Mouse (Mus musculus) forebrain, embryonic 11.5 days (tissue): ENCODE measurements around the gene Kcnq5. TPM values are rescaled to one million over a fixed set of nuclear protein-coding genes. Genes with fewer than 3 reads are reported as not detected.

Experiments
- ATAC-seq: fragments of 200-750 bp; cut with Nextera tagmentation; replicated peaks from 2 replicates; pipeline ENCODE4 v1.8.0; 2017; ENCODE audit warnings: moderate TSS enrichment; ENCODE audit not compliant: low FRiP score
- DNase-seq: peaks from one replicate; pipeline ENCODE4 v3.0.0-alpha.2; 2017; ENCODE audit warnings: low spot score
- H3K27ac ChIP-seq: fragments of 300-500 bp; sonication (generic); 2 replicates; pipeline ENCODE4 v1.5.1; 2014; ENCODE audit warnings: low read depth, low read length
- H3K27me3 ChIP-seq: fragments of 300-500 bp; sonication (generic); 2 replicates; pipeline ENCODE4 v1.6.1; 2014; ENCODE audit warnings: mild to moderate bottlenecking, low read length, mixed read lengths; ENCODE audit not compliant: control insufficient read depth, insufficient read depth
- H3K36me3 ChIP-seq: fragments of 300-500 bp; sonication (generic); 2 replicates; pipeline ENCODE4 v1.6.1; 2014; ENCODE audit warnings: mild to moderate bottlenecking, low read length, moderate library complexity, mixed read lengths; ENCODE audit not compliant: control insufficient read depth, insufficient read depth
- H3K4me1 ChIP-seq: fragments of 300-500 bp; sonication (generic); replicated peaks from 2 replicates; pipeline ENCODE4 v1.6.1; 2014; ENCODE audit warnings: low read length, mixed read lengths; ENCODE audit not compliant: control insufficient read depth, insufficient read depth
- H3K4me2 ChIP-seq: fragments of 300-500 bp; sonication (generic); 2 replicates; pipeline ENCODE4 v1.6.1; 2014; ENCODE audit warnings: low read depth, mild to moderate bottlenecking, low read length, moderate library complexity, mixed read lengths; ENCODE audit not compliant: severe bottlenecking
- H3K4me3 ChIP-seq: fragments of 300-500 bp; sonication (generic); 2 replicates; pipeline ENCODE4 v1.5.1; 2014; ENCODE audit warnings: low read depth, low read length
- H3K9ac ChIP-seq: fragments of 300-500 bp; sonication (generic); 2 replicates; pipeline ENCODE4 v1.6.1; 2014; ENCODE audit warnings: low read length
- H3K9me3 ChIP-seq: fragments of 300-500 bp; sonication (generic); 2 replicates; pipeline ENCODE4 v1.6.1; 2016; ENCODE audit warnings: low read length, mixed read lengths; ENCODE audit not compliant: control insufficient read depth
- WGBS: fragments of 180-500 bp; shearing (Covaris S2); extraction: QIAGEN DNeasy Blood & Tissue Kit; methylation state at CpG from one replicate; pipeline ENCODE4 v1.1.7; 2014; 5-methylcytosine and 5-hydroxymethylcytosine counted together
- polyA plus RNA-seq: library from polyadenylated mRNA; unstranded; fragments of >200 nt; fragmentation: Nextera tagmentation; extraction: Ambion mirVana; gene quantifications from 2 replicates; pipeline ENCODE4 v1.2.1, GENCODE M21; 2014

Gene Kcnq5
- polyA plus RNA-seq, 1 experiment from 2014 or later: 0.79 TPM

DNA sequence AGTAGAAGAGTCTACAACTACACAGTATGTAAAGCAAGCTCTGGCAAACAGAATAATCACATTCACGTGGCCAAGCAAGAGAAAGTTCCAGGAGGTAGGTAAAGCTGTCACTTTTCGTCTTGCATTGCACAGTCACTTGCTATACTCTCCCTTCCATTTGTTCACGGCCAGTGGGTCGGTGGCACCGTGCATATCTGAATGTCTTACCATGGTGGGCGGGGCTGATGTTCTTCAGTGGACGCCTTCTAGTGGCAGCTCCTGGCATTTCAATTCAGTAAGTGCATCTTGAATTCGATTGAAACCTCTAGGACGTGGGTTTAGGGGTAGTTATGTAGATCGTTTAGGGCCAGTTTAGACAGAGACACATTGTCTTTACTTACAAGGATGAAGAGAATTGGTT, 439.7 kb downstream of the Kcnq5 start:
- no peaks in the 10 kb centered on the region for H3K36me3 ChIP-seq
- H3K27me3 ChIP-seq: no peaks in the 10 kb centered on the region
- H3K4me3 ChIP-seq: no peak overlapping the region
- H3K4me1 ChIP-seq: no peaks in the 10 kb centered on the region
- peak; percentile 49 for DNase-seq
- 78% methylated on average over 10 of the region's 10 CpGs for WGBS
- H3K9me3 ChIP-seq: no peaks in the 10 kb centered on the region
- H3K27ac ChIP-seq: no peak overlapping the region
- H3K4me2 ChIP-seq: no peak overlapping the region
- no peak for ATAC-seq
- no peak overlapping the region for H3K9ac ChIP-seq

- H3K27me3 ChIP-seq: no peaks in the 10 kb centered on the region
- no peak for ATAC-seq
- H3K27ac ChIP-seq: no peak overlapping the region
- DNase-seq: no peak
- WGBS: 83% methylated on average over 8 of the region's 8 CpGs
- no peak overlapping the region for H3K4me2 ChIP-seq
- H3K4me1 ChIP-seq: no peaks in the 10 kb centered on the region
- no peak overlapping the region for H3K9ac ChIP-seq
- no peaks in the 10 kb centered on the region for H3K36me3 ChIP-seq
- H3K9me3 ChIP-seq: no peaks in the 10 kb centered on the region
- no peak overlapping the region for H3K4me3 ChIP-seq
Observed at GRCm38 (mm10) chr1:21521475-21521874, 440.3 kb downstream of the Kcnq5 start.

DNA sequence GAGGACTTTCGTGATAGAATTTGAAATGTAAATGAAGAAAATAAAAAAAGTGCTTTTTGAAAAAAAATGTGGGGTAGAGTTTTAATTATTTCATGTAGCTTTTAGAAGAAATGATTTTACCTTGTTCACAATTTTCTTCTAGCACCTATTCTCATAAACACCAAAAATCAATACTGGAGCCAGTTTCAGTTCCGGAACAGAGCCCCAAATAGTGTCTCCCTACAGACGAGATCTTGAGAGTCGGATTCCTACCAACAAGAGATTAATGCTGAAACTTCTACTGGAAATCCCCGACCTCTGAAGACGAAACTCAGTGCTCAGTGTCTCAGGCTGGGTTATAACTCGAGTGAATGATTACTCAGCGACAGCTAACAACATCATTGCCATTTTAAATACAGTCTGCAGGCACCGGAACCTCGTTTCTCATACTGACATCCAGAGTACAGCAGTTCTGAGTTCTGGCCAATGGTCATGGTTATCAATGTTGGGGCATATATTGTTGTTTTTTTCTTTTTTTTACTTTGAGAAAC, 441.6 kb downstream of the Kcnq5 start:
- ATAC-seq: no peak
- WGBS: 85% methylated on average over 10 of the region's 10 CpGs
- H3K4me1 ChIP-seq: no peaks in the 10 kb centered on the region
- H3K27me3 ChIP-seq: no peaks in the 10 kb centered on the region
- no peak overlapping the region for H3K9ac ChIP-seq
- no peak overlapping the region for H3K27ac ChIP-seq
- H3K4me3 ChIP-seq: no peak overlapping the region
- no peaks in the 10 kb centered on the region for H3K36me3 ChIP-seq
- no peak for DNase-seq
- H3K9me3 ChIP-seq: no peaks in the 10 kb centered on the region
- no peak overlapping the region for H3K4me2 ChIP-seq

DNA sequence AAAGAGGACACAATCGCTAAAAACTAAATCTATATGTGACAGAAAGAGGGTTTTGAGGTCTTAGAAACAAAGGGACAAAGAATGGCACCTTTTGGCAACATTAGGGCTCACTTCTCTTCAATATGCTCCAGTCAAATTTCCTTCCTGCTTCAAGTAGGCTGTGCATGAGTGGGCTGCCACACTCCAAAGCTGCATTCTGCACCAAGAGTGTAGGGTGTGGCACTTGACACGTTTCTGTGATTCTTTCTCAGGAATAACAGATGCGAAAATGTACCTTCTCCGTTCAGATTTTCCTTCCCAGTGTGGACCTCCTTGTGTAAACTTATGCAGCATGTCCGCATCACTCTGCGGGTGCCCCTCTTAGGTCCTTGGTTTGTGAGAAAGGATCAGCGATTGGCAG, 455.1 kb downstream of the Kcnq5 start:
- Histone ChIP-seq H3K4me3 (no peak overlapping the region), H3K27ac (no peak overlapping the region), H3K4me1 (no peaks in the 10 kb centered on the region), H3K36me3 (no peaks in the 10 kb centered on the region), H3K27me3 (no peaks in the 10 kb centered on the region), H3K9me3 (no peaks in the 10 kb centered on the region), H3K9ac (no peak overlapping the region), H3K4me2 (no peak overlapping the region)
- DNase-seq (no peak), ATAC-seq (no peak)
- WGBS: 90% methylated on average over 7 of the region's 7 CpGs

DNA sequence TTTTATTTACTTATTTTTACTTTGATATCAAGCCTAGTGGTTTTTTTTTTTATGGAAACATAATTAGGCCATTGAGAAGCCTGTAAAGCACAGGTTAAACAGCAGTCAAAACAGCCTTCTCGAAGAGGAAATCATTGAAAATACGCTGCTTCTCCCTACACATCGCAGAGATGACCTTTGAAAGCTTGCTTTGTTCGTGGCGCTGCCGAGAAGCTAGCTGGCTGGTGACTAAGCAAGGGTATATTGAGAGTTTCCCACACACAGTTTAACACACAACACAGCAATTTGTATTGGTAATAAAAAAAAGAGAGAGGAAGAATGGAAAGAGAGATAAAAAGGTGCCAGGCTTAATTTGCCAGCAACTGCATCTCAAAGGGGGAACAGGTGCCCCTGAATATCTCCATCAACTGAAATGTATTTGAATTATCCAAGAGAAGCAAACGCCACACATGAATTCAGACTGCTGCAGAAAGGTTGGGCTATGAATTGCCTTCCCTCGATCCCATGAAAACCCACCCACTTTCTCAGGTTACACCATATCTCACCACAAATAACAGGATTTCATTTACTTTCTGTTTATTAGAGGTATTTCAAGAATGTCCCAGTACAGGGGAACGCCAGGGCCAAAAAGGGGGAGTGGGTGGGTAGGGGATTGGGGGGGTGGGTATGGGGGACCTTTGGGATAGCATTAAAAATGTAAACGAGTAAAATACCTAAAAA, 461.8 kb downstream of the Kcnq5 start:
- H3K4me1 ChIP-seq: no peaks in the 10 kb centered on the region
- no peaks in the 10 kb centered on the region for H3K27me3 ChIP-seq
- no peak for DNase-seq
- H3K36me3 ChIP-seq: no peaks in the 10 kb centered on the region
- ATAC-seq: no peak
- H3K4me3 ChIP-seq: no peak overlapping the region
- H3K4me2 ChIP-seq: no peak overlapping the region
- H3K9ac ChIP-seq: no peak overlapping the region
- H3K9me3 ChIP-seq: no peaks in the 10 kb centered on the region
- WGBS: 55% methylated on average over 10 of the region's 10 CpGs
- no peak overlapping the region for H3K27ac ChIP-seq

- Histone ChIP-seq H3K27me3 (no peaks in the 10 kb centered on the region), H3K9me3 (no peaks in the 10 kb centered on the region), H3K36me3 (no peaks in the 10 kb centered on the region), H3K9ac (no peak overlapping the region), H3K27ac (no peak overlapping the region), H3K4me3 (no peak overlapping the region), H3K4me2 (no peak overlapping the region), H3K4me1 (no peaks in the 10 kb centered on the region)
- 92% methylated on average over 3 of the region's 3 CpGs for WGBS
- no peak for ATAC-seq
- DNase-seq: no peak
Observed at GRCm38 (mm10) chr1:21496307-21496706, 465.4 kb downstream of the Kcnq5 start.

- 91% methylated on average over 3 of the region's 3 CpGs for WGBS
- no peak for ATAC-seq
- H3K4me3 ChIP-seq: no peak overlapping the region
Observed at GRCm38 (mm10) chr1:21488645-21489044, 473.1 kb downstream of the Kcnq5 start.

GRCm38 (mm10) chr1:21486266-21486665, 475.5 kb downstream of the Kcnq5 start:
- H3K9ac ChIP-seq: no peak overlapping the region
- DNase-seq: no peak
- 77% methylated on average over 5 of the region's 5 CpGs for WGBS
- no peak for ATAC-seq
- no peaks in the 10 kb centered on the region for H3K36me3 ChIP-seq
- H3K27me3 ChIP-seq: no peaks in the 10 kb centered on the region
- no peaks in the 10 kb centered on the region for H3K4me1 ChIP-seq
- H3K27ac ChIP-seq: no peak overlapping the region
- no peak overlapping the region for H3K4me2 ChIP-seq
- H3K4me3 ChIP-seq: no peak overlapping the region
- no peaks in the 10 kb centered on the region for H3K9me3 ChIP-seq

More at GRCm38 (mm10) chr1:21488645-21489044, 473.1 kb downstream of the Kcnq5 start:
- Histone ChIP-seq H3K4me2 (no peak overlapping the region), H3K27ac (no peak overlapping the region), H3K36me3 (no peaks in the 10 kb centered on the region), H3K9me3 (no peaks in the 10 kb centered on the region), H3K4me1 (no peaks in the 10 kb centered on the region), H3K27me3 (no peaks in the 10 kb centered on the region), H3K9ac (no peak overlapping the region)
- no peak for DNase-seq

- Histone ChIP-seq H3K4me2 (no peak overlapping the region), H3K9ac (no peak overlapping the region), H3K36me3 (no peaks in the 10 kb centered on the region), H3K4me1 (no peaks in the 10 kb centered on the region), H3K27me3 (no peaks in the 10 kb centered on the region), H3K4me3 (no peak overlapping the region), H3K27ac (no peak overlapping the region), H3K9me3 (no peaks in the 10 kb centered on the region)
- no peak for DNase-seq
- ATAC-seq: no peak
- 89% methylated on average over 6 of the region's 6 CpGs for WGBS
Observed at GRCm38 (mm10) chr1:21469311-21469710, 492.4 kb downstream of the Kcnq5 start.
